Mouse (Mus musculus) G1E (cell line): ENCODE results near the gene AI467606. TPM values are rescaled to one million over a fixed set of nuclear protein-coding genes. Genes with fewer than 3 reads are reported as not detected.

ENCODE experiments used
- ATAC-seq: 2 replicates; pipeline ENCODE4 v1.8.0; 2016; ENCODE audit warnings: mild to moderate bottlenecking; ENCODE audit not compliant: insufficient number of reproducible peaks, poor library complexity, low FRiP score, severe bottlenecking; ENCODE audit errors: extremely low read depth
- DNase-seq: peaks from one replicate; pipeline ENCODE4 v3.0.0; 2012; ENCODE audit warnings: low spot score
- H3K27me3 ChIP-seq: 2 replicates; pipeline ENCODE4 v1.6.1; 2012; ENCODE audit warnings: mild to moderate bottlenecking, low read length, inconsistent platforms; ENCODE audit not compliant: insufficient read depth
- H3K36me3 ChIP-seq: replicated peaks from 2 replicates; pipeline ENCODE3; 2012; ENCODE audit warnings: mild to moderate bottlenecking, inconsistent platforms
- H3K4me1 ChIP-seq: 2 replicates; pipeline ENCODE4 v1.6.1; 2012; ENCODE audit warnings: low read depth, low read length, inconsistent platforms, mixed read lengths; ENCODE audit not compliant: insufficient read depth
- H3K4me3 ChIP-seq: 2 replicates; pipeline ENCODE4 v1.5.1; 2012; ENCODE audit warnings: low read depth, mild to moderate bottlenecking, inconsistent platforms, low read length, moderate library complexity, mixed read lengths
- H3K9me3 ChIP-seq: replicated peaks from 2 replicates; pipeline ENCODE4 v1.6.1; 2012; ENCODE audit warnings: inconsistent platforms
- CTCF ChIP-seq: IDR thresholded peaks from 2 replicates; pipeline ENCODE4 v1.5.1; 2012; ENCODE audit warnings: low read depth, low read length, inconsistent platforms, mixed read lengths
- GATA1 ChIP-seq: IDR thresholded peaks from 2 replicates; pipeline ENCODE4 v1.6.1; 2012; ENCODE audit warnings: borderline replicate concordance, low read length, inconsistent platforms, mixed read lengths
- GATA2 ChIP-seq: IDR thresholded peaks from 2 replicates; pipeline ENCODE4 v1.6.1; 2012; ENCODE audit warnings: low read depth, low read length, inconsistent platforms, borderline replicate concordance
- POLR2AphosphoS5 ChIP-seq: IDR thresholded peaks from 2 replicates; pipeline ENCODE4 v1.6.1; 2012; ENCODE audit warnings: low read depth, low read length, inconsistent platforms; ENCODE audit not compliant: insufficient replicate concordance
- TAL1 ChIP-seq: conservative IDR thresholded peaks from 2 replicates; pipeline ENCODE4 v1.6.1; 2012; ENCODE audit warnings: low read depth, low read length, inconsistent platforms, mixed read lengths
- polyA plus RNA-seq: library from polyadenylated mRNA; stranded (reverse); fragments of >175 nt; gene quantifications from 2 replicates; pipeline ENCODE4 v1.2.3, GENCODE M21; 2012
- total RNA-seq, 2 experiments: library from RNA; stranded (forward) in 1 of 2; stranded (reverse) in 1 of 2; fragments of 200-1000 nt in 1 of 2; fragments of >200 nt in 1 of 2; fragmentation: Nextera tagmentation in 1 of 2; gene quantifications; 2 replicates each; pipeline ENCODE4 v1.2.3; 2014 to 2017

The AI467606 gene
- total RNA-seq (2014; fragmentation: Nextera tagmentation) (39.5 and 42.1 TPM in 2 replicates), total RNA-seq (2017) (42.2 and 50.8 TPM in 2 replicates), polyA plus RNA-seq (134 and 143 TPM in 2 replicates)

GRCm38 (mm10) chr7:127091114-127091896 is at the start of gene AI467606:
AI467606 (plus strand) TSS chr7:127091359.
- TF ChIP-seq GATA2 = no peak
- no peak for TF ChIP-seq CTCF
- no peak for TF ChIP-seq POLR2AphosphoS5
- peaks cover 71% of the 10 kb centered on the region for H3K4me1 ChIP-seq
- peak; percentile 82 for DNase-seq

GRCm38 (mm10) chr7:127041851-127042672 is 49.1 kb upstream of the AI467606 start, which contains the start of gene Kif22:
Kif22 (minus strand) TSS chr7:127042471.
- peak; percentile 81 for DNase-seq

More at GRCm38 (mm10) chr7:127091114-127091896, at the start of gene AI467606:
- Histone ChIP-seq H3K36me3 (peaks cover 40% of the 10 kb centered on the region), H3K27me3 (no peaks in the 10 kb centered on the region), H3K9me3 (no peaks in the 10 kb centered on the region), H3K4me3 (peak within 1 kb of the TSS; percentile 81)
- peak; percentile 96 for ATAC-seq

GRCm38 (mm10) chr7:127055026-127055585 is 36.1 kb upstream of the AI467606 start:
- no peak overlapping the region for H3K4me3 ChIP-seq
- no peak for ATAC-seq
- H3K36me3 ChIP-seq = no peaks in the 10 kb centered on the region
- H3K27me3 ChIP-seq = peaks cover 70% of the 10 kb centered on the region
- no peak for TF ChIP-seq POLR2AphosphoS5
- no peak for TF ChIP-seq TAL1
- TF ChIP-seq CTCF = no peak
- no peak for TF ChIP-seq GATA1
- no peak for TF ChIP-seq GATA2
- no peak for DNase-seq
- H3K9me3 ChIP-seq = no peaks in the 10 kb centered on the region
- H3K4me1 ChIP-seq = peaks cover 6% of the 10 kb centered on the region; the same call in 1 of the 2 replicates

More at GRCm38 (mm10) chr7:127041851-127042672, 49.1 kb upstream of the AI467606 start, which contains the start of gene Kif22:
- peak; percentile 73 for ATAC-seq
- peak within 1 kb of the TSS; percentile 100 for H3K4me3 ChIP-seq
- TF ChIP-seq POLR2AphosphoS5 (no peak), GATA1 (no peak), GATA2 (no peak), TAL1 (no peak), CTCF (no peak)
- no peaks in the 10 kb centered on the region for H3K27me3 ChIP-seq
- no peaks in the 10 kb centered on the region for H3K9me3 ChIP-seq
- peaks cover 33% of the 10 kb centered on the region for H3K36me3 ChIP-seq
- H3K4me1 ChIP-seq = peaks cover 35% of the 10 kb centered on the region

GRCm38 (mm10) chr7:127065538-127065937 is 25.6 kb upstream of the AI467606 start:
- peaks cover 37% of the 10 kb centered on the region for H3K27me3 ChIP-seq
- ATAC-seq (no peak), DNase-seq (no peak)

GRCm38 (mm10) chr7:127066317-127066716 is 24.8 kb upstream of the AI467606 start:
- no peak for DNase-seq
- no peak for TF ChIP-seq CTCF
- no peak for TF ChIP-seq GATA1
- no peak for TF ChIP-seq POLR2AphosphoS5
- TF ChIP-seq TAL1 = no peak
- TF ChIP-seq GATA2 = no peak
- Histone ChIP-seq H3K27me3 (peaks cover 31% of the 10 kb centered on the region), H3K9me3 (0 out of 2 replicates have a peak, but pooled peaks cover 2% of the 10 kb centered on the region), H3K4me1 (peaks cover 4% of the 10 kb centered on the region; the same call in 1 of the 2 replicates), H3K4me3 (no peak overlapping the region), H3K36me3 (no peaks in the 10 kb centered on the region)
- ATAC-seq = no peak

More at GRCm38 (mm10) chr7:127065538-127065937, 25.6 kb upstream of the AI467606 start:
- H3K36me3 ChIP-seq = no peaks in the 10 kb centered on the region
- TF ChIP-seq POLR2AphosphoS5 = no peak
- TF ChIP-seq GATA1 = no peak
- 0 out of 2 replicates have a peak, but pooled peaks have one; percentile 5 for TF ChIP-seq CTCF
- H3K4me3 ChIP-seq = no peak overlapping the region
- H3K9me3 ChIP-seq = 0 out of 2 replicates have a peak, but pooled peaks cover 2% of the 10 kb centered on the region
- peaks cover 4% of the 10 kb centered on the region; the same call in 1 of the 2 replicates for H3K4me1 ChIP-seq
